Mouse (Mus musculus) kidney, adult 9 months (tissue): ENCODE measurements at regions not wholly inside any gene's neighbourhood (a gene's known extent, or its start where the extent isn't known, plus 50 kb on each side); places are given as distances from the start of the nearest gene placed in this dataset.
"Not testable (repeated sequence)": the region's sequence is repeated elsewhere in the genome, so short reads cannot be mapped to it uniquely, and the experiment has no call there.

Source experiments
- DNase-seq: peaks from one replicate; pipeline ENCODE4 v3.0.0; 2022

DNA sequence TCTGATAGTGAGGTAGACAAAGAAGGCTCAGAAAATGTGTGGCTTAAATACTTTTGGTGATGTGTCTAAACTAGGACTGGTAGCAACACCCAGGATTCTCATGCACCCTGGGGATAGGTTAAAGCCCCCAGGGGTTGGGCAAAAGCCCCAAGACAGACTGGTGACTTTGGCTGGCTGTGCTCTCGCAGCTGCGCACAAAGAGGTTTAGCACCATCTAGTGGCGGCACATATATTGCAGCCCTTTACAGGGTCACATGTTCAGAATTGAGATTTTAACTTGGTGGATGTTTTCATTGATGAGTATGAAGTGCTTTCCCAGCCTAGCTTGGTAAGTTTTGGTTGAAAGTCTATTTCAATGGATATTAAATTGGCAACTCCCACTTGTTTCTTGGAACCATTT, 167.3 kb downstream of the Gm44 start:
- DNase-seq = peak; percentile 8

DNA sequence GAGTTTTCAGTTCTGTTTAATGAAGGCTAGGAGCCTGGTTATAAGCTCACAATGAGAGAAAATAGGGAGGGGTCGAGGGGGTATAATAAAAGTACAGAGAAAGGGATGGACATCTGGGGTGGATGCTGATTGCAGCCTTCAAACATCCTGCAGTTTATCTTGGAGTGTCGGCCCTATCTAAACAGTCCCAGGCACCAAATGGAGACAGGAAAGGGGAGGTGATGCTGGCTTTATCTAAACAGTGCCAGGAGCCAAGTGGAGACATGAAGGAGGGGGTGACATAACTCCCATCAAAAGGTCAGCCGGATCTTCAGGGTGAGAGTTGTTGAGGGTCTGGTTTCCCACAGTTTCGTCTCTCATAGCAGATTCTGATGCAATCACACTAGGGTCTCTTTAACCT, 193.2 kb downstream of the Gm44 start:
- DNase-seq = not testable (repeated sequence)
